Mouse (Mus musculus) forebrain, embryonic 15.5 days (tissue): ENCODE data around the gene Fam98b. TPM values are rescaled to one million over a fixed set of nuclear protein-coding genes. Genes with fewer than 3 reads are reported as not detected.

ENCODE experiments used
- ATAC-seq: fragments of 200-750 bp; cut with Nextera tagmentation; replicated peaks from 2 replicates; pipeline ENCODE4 v1.8.0; 2017; ENCODE audit warnings: mild to moderate bottlenecking, moderate TSS enrichment, moderate library complexity
- H3K27ac ChIP-seq: fragments of 300-500 bp; sonication (generic); replicated peaks from 2 replicates; pipeline ENCODE4 v1.5.1; 2015; ENCODE audit warnings: mild to moderate bottlenecking, inconsistent platforms
- H3K27me3 ChIP-seq: fragments of 300-500 bp; sonication (generic); 2 replicates; pipeline ENCODE4 v1.6.1; 2015; ENCODE audit warnings: inconsistent platforms
- H3K36me3 ChIP-seq: fragments of 300-500 bp; sonication (generic); 2 replicates; pipeline ENCODE4 v1.6.1; 2015; ENCODE audit warnings: mild to moderate bottlenecking, inconsistent platforms
- H3K4me1 ChIP-seq: fragments of 300-500 bp; sonication (generic); 2 replicates; pipeline ENCODE4 v1.6.1; 2015; ENCODE audit warnings: inconsistent platforms
- H3K4me2 ChIP-seq: fragments of 300-500 bp; sonication (generic); replicated peaks from 2 replicates; pipeline ENCODE4 v1.6.1; 2015; ENCODE audit warnings: mild to moderate bottlenecking, inconsistent platforms
- H3K4me3 ChIP-seq: fragments of 300-500 bp; sonication (generic); 2 replicates; pipeline ENCODE4 v1.5.1; 2015; ENCODE audit warnings: mild to moderate bottlenecking, inconsistent platforms
- H3K9ac ChIP-seq: fragments of 300-500 bp; sonication (generic); replicated peaks from 2 replicates; pipeline ENCODE4 v1.6.1; 2015; ENCODE audit warnings: mild to moderate bottlenecking, inconsistent platforms
- H3K9me3 ChIP-seq: fragments of 300-500 bp; sonication (generic); 2 replicates; pipeline ENCODE4 v1.6.1; 2016; ENCODE audit warnings: inconsistent platforms
- WGBS: fragments of 180-500 bp; shearing (Covaris S2); methylation state at CpG from one replicate; pipeline ENCODE4 v1.1.7; 2015; ENCODE audit warnings: mixed read lengths; 5-methylcytosine and 5-hydroxymethylcytosine counted together
- polyA plus RNA-seq: library from polyadenylated mRNA; unstranded; fragments of >200 nt; fragmentation: Nextera tagmentation; extraction: Ambion mirVana; gene quantifications from 2 replicates; pipeline ENCODE4 v1.2.1, GENCODE M21; 2015

The Fam98b gene
- polyA plus RNA-seq, 1 experiment from 2014 or later, result 14.6 TPM

- no peaks in the 10 kb centered on the region for H3K27me3 ChIP-seq
- no peak overlapping the region for H3K4me3 ChIP-seq
- ATAC-seq, result no peak
- H3K9ac ChIP-seq, result no peak overlapping the region
- H3K4me1 ChIP-seq, result peaks cover 7% of the 10 kb centered on the region
- no peaks in the 10 kb centered on the region for H3K36me3 ChIP-seq
- WGBS, result 94% methylated on average over 3 of the region's 3 CpGs
- H3K9me3 ChIP-seq, result no peaks in the 10 kb centered on the region
- no peak overlapping the region for H3K27ac ChIP-seq
- no peak overlapping the region for H3K4me2 ChIP-seq
Observed at GRCm38 (mm10) chr2:117307959-117308358, 58.4 kb downstream of the Fam98b start.

GRCm38 (mm10) chr2:117309046-117309445 lies 59.5 kb downstream of the Fam98b start:
- Histone ChIP-seq H3K27me3 (no peaks in the 10 kb centered on the region), H3K9me3 (no peaks in the 10 kb centered on the region), H3K4me3 (no peak overlapping the region), H3K36me3 (no peaks in the 10 kb centered on the region), H3K4me2 (no peak overlapping the region), H3K27ac (no peak overlapping the region), H3K9ac (no peak overlapping the region), H3K4me1 (peaks cover 7% of the 10 kb centered on the region)
- ATAC-seq, result no peak
- 76% methylated on average over 2 of the region's 2 CpGs for WGBS

- no peak overlapping the region for H3K4me3 ChIP-seq
- no peaks in the 10 kb centered on the region for H3K27me3 ChIP-seq
- 49% methylated on average over 1 of the region's 1 CpGs for WGBS
- no peak overlapping the region for H3K27ac ChIP-seq
- H3K36me3 ChIP-seq, result no peaks in the 10 kb centered on the region
- no peaks in the 10 kb centered on the region for H3K9me3 ChIP-seq
- H3K4me1 ChIP-seq, result peaks cover 7% of the 10 kb centered on the region
- no peak overlapping the region for H3K4me2 ChIP-seq
- ATAC-seq, result peak; percentile 39; the same call in 1 of the 2 replicates
- H3K9ac ChIP-seq, result no peak overlapping the region
Observed at GRCm38 (mm10) chr2:117311349-117311748, 61.8 kb downstream of the Fam98b start.

- Histone ChIP-seq H3K36me3 (no peaks in the 10 kb centered on the region), H3K4me2 (no peak overlapping the region), H3K9me3 (no peaks in the 10 kb centered on the region), H3K27me3 (no peaks in the 10 kb centered on the region), H3K4me3 (no peak overlapping the region), H3K9ac (no peak overlapping the region), H3K4me1 (peaks cover 7% of the 10 kb centered on the region), H3K27ac (peak overlapping the region; percentile 66)
- WGBS, result 51% methylated on average over 2 of the region's 2 CpGs
- ATAC-seq, result no peak; the same call in 1 of the 2 replicates
Observed at GRCm38 (mm10) chr2:117312030-117312429, 62.5 kb downstream of the Fam98b start.

- no peaks in the 10 kb centered on the region for H3K9me3 ChIP-seq
- no peaks in the 10 kb centered on the region for H3K27me3 ChIP-seq
- peak; percentile 85 for ATAC-seq
- no peak overlapping the region for H3K4me2 ChIP-seq
- peaks cover 7% of the 10 kb centered on the region for H3K4me1 ChIP-seq
- WGBS, result 47% methylated on average over 7 of the region's 7 CpGs
- H3K36me3 ChIP-seq, result no peaks in the 10 kb centered on the region
- no peak overlapping the region for H3K4me3 ChIP-seq
- H3K9ac ChIP-seq, result no peak overlapping the region
- H3K27ac ChIP-seq, result peak overlapping the region; percentile 66
Observed at GRCm38 (mm10) chr2:117312441-117312895, 62.9 kb downstream of the Fam98b start.

- H3K27ac ChIP-seq, result 0 out of 2 replicates have a peak overlapping the region, but pooled peaks have one; percentile 13
- no peak for ATAC-seq
- H3K27me3 ChIP-seq, result no peaks in the 10 kb centered on the region
- no peak overlapping the region for H3K4me3 ChIP-seq
- no peaks in the 10 kb centered on the region for H3K36me3 ChIP-seq
- H3K9me3 ChIP-seq, result no peaks in the 10 kb centered on the region
- H3K4me1 ChIP-seq, result peaks cover 7% of the 10 kb centered on the region
- H3K4me2 ChIP-seq, result no peak overlapping the region
- 59% methylated on average over 5 of the region's 5 CpGs for WGBS
- no peak overlapping the region for H3K9ac ChIP-seq
Observed at GRCm38 (mm10) chr2:117313586-117314235, 64.2 kb downstream of the Fam98b start.

DNA sequence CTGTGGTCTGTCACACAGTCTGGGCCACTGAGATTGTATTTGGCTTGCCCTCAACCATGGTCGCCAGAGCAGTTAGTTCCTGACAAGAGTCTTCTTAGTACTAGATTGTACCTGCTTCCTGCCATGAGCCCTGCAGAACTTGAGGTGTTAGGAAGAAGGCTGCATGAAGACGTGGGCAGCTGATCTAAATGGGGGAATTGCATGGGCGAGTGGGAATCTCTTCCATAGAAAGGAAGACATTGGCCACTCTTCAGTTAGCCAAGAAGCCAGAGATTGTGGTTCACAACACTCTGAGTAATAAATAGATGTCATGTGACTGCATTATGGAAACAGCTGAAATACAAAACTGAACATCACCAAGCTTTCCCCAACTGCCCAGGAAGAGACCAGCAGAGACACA lies 69.5 kb downstream of the Fam98b start:
- no peaks in the 10 kb centered on the region for H3K9me3 ChIP-seq
- no peak overlapping the region for H3K27ac ChIP-seq
- H3K4me2 ChIP-seq, result no peak overlapping the region
- no peak overlapping the region for H3K4me3 ChIP-seq
- H3K27me3 ChIP-seq, result no peaks in the 10 kb centered on the region
- H3K9ac ChIP-seq, result no peak overlapping the region
- no peaks in the 10 kb centered on the region for H3K4me1 ChIP-seq
- no peak for ATAC-seq
- no peaks in the 10 kb centered on the region for H3K36me3 ChIP-seq
- 87% methylated on average over 3 of the region's 3 CpGs for WGBS

Other genes starting within 250 kb of the Fam98b start
- gene Spred1, start 128.4 kb upstream of the Fam98b start, polyA plus RNA-seq, result 11.6 and 13.1 TPM in 2 replicates
- 3.8 and 4.3 TPM in 2 replicates for gene Rasgrp1, start 93.3 kb downstream of the Fam98b start, polyA plus RNA-seq